In the genomic region with DNA sequence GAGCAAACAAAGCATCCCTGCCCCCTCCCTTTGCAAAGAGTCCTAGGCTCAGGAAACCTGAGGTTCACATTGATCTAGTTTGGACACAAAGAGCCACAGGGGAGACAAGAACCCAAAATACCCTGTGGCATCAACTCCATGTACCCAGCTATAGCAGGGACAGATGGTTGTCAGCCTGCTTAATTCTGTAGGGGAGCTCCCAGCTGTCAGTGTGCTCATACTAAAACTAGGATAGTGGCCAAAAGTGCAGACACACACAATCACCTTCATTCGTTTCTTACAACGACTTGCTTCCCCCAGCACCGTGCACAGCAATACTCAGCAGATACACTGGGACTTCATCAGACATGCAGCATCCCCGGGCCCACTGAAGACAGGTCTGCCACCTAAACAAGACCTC, we compare ENCODE assay signal across 15 mouse cellular contexts.
DNase-seq lines count a peak whose midpoint lies in the region; ATAC-seq and TF ChIP-seq lines count a peak whose summit lies in the region.
"Had no signal": no experiment of that assay in that cellular context is flagged by ENCODE, and none has a peak within 500 bp of the region (broad histone marks: within the 10 kb centered on the region; RNA-seq: fewer than 3 reads in every experiment).

No protein-coding gene starts in this region.

- peak; percentile 42; the same call in 1 of the 2 replicates for ATAC-seq in hindbrain, embryonic 15.5 days (ENCODE audit: low FRiP score, low read depth)

- TF ChIP-seq POLR2A in heart, adult 2 months (IDR thresholded peaks at IDR 0.05; ENCODE audit: insufficient read depth, low read depth, low read length) = no peak

- H3K4me1 ChIP-seq in hindbrain, embryonic 15.5 days (replicated peaks) = peaks cover 11% of the 10 kb centered on the region; the same call in 1 of the 2 replicates
- H3K4me1 ChIP-seq in hindbrain, embryonic 10.5 days (replicated peaks) = no peaks in the 10 kb centered on the region
- H3K4me1 ChIP-seq in heart, adult 2 months (ENCODE audit: control insufficient read depth, insufficient read depth, low read length) = no peaks in the 10 kb centered on the region
- H3K4me1 ChIP-seq: embryonic facial prominence, embryonic 12.5 days; heart, embryonic 10.5 days; kidney, embryonic 15.5 days had no signal

- no peak overlapping the region for H3K27ac ChIP-seq in hindbrain, embryonic 15.5 days (replicated peaks)
- no peak overlapping the region for H3K27ac ChIP-seq in hindbrain, embryonic 10.5 days
- no peak overlapping the region for H3K27ac ChIP-seq in heart, adult 2 months
- H3K27ac ChIP-seq: embryonic facial prominence, embryonic 12.5 days; heart, embryonic 10.5 days; hindbrain, embryonic 14.5 days; kidney, embryonic 15.5 days had no signal

- H3K36me3 ChIP-seq in hindbrain, embryonic 15.5 days = no peaks in the 10 kb centered on the region
- H3K36me3 ChIP-seq in hindbrain, embryonic 10.5 days = no peaks in the 10 kb centered on the region
- no peaks in the 10 kb centered on the region for H3K36me3 ChIP-seq in heart, adult 2 months (ENCODE audit: control insufficient read depth, insufficient read depth, low read length)
- H3K36me3 ChIP-seq: embryonic facial prominence, embryonic 12.5 days; heart, embryonic 10.5 days; kidney, embryonic 15.5 days had no signal

- H3K9ac ChIP-seq in hindbrain, embryonic 15.5 days = no peak overlapping the region
- no peak overlapping the region for H3K9ac ChIP-seq in heart, adult 2 months (ENCODE audit: low read depth, low read length)
- H3K9ac ChIP-seq: embryonic facial prominence, embryonic 12.5 days; hindbrain, embryonic 14.5 days; kidney, embryonic 15.5 days; lung, embryonic 14.5 days had no signal

- no peaks in the 10 kb centered on the region for H3K27me3 ChIP-seq in hindbrain, embryonic 15.5 days
- no peaks in the 10 kb centered on the region for H3K27me3 ChIP-seq in hindbrain, embryonic 10.5 days (ENCODE audit: insufficient read depth, poor library complexity, severe bottlenecking)
- H3K27me3 ChIP-seq in heart, adult 2 months (ENCODE audit: control insufficient read depth, insufficient read depth, low read length) = no peaks in the 10 kb centered on the region
- H3K27me3 ChIP-seq: embryonic facial prominence, embryonic 12.5 days; kidney, embryonic 15.5 days had no signal

- no peak for TF ChIP-seq CTCF in heart, adult 2 months (IDR thresholded peaks at IDR 0.05)

- H3K9me3 ChIP-seq in hindbrain, embryonic 15.5 days = no peaks in the 10 kb centered on the region
- H3K9me3 ChIP-seq in hindbrain, embryonic 10.5 days = no peaks in the 10 kb centered on the region
- H3K9me3 ChIP-seq: embryonic facial prominence, embryonic 12.5 days; heart, embryonic 10.5 days; kidney, embryonic 15.5 days; megakaryocyte, embryonic 14.5 days had no signal

- intact Hi-C loops in heart, adult 2 months (cut with DNase I) = no loop called here

- no peak overlapping the region for H3K4me3 ChIP-seq in hindbrain, embryonic 15.5 days
- H3K4me3 ChIP-seq in hindbrain, embryonic 10.5 days = no peak overlapping the region
- H3K4me3 ChIP-seq in heart, adult 2 months = no peak overlapping the region
- H3K4me3 ChIP-seq: embryonic facial prominence, embryonic 12.5 days; heart, embryonic 10.5 days; kidney, embryonic 15.5 days; megakaryocyte, embryonic 14.5 days had no signal

- no peaks in the 10 kb centered on the region for H3K79me2 ChIP-seq in heart, adult 2 months (replicated peaks; ENCODE audit: control insufficient read depth, insufficient read depth, low read length)

- no peak for DNase-seq in hindbrain, embryonic 10.5 days (ENCODE audit: low spot score)
- peak; percentile 2 for DNase-seq in cerebellum, adult 11 months
- peak; percentile 8 to 34 for DNase-seq in frontal cortex, adult 2 months (ENCODE audit: extremely low spot score in 1 of 2, low spot score in 1 of 2)
- peak; percentile 11 to 29 for DNase-seq in left cerebral cortex, adult 9 months (ENCODE audit: low spot score in 2 of 2)
- DNase-seq in heart, adult 8-10 months (ENCODE audit: low spot score) = no peak
- no peak for DNase-seq in urinary bladder, postnatal 14 days (ENCODE audit: low spot score)
- DNase-seq in heart, adult 2 months = no peak
- DNase-seq: B cell, adult 2 months; lung, embryonic 14.5 days had no signal

- H3K4me2 ChIP-seq in hindbrain, embryonic 15.5 days = no peak overlapping the region
- H3K4me2 ChIP-seq: embryonic facial prominence, embryonic 12.5 days; hindbrain, embryonic 14.5 days; kidney, embryonic 15.5 days; lung, embryonic 14.5 days had no signal

- 68% methylated on average over 4 of the region's 4 CpGs for WGBS in hindbrain, embryonic 15.5 days
- WGBS in hindbrain, embryonic 10.5 days = 86% methylated on average over 4 of the region's 4 CpGs
- 69% methylated on average over 4 of the region's 4 CpGs for WGBS in heart, adult 2 months

- no peak for TF ChIP-seq EP300 in heart, adult 2 months (IDR thresholded peaks at IDR 0.05; ENCODE audit: insufficient read depth, low read depth, low read length)

Comparison
In these comparisons a context has a peak if more than half of its experiments do, and no peak if none do; other contexts are left out.
1. DNase-seq: peak in cerebellum, adult 11 months (single experiment), frontal cortex, adult 2 months (2 of 2) and left cerebral cortex, adult 9 months (2 of 2); none in hindbrain, embryonic 10.5 days (single experiment), heart, adult 8-10 months (single experiment), urinary bladder, postnatal 14 days (single experiment) and heart, adult 2 months (0 of 2).